Mouse (Mus musculus) gonadal fat pad, adult 2 months (tissue): ENCODE results near the gene Gfod1. TPM values are rescaled to one million over a fixed set of nuclear protein-coding genes. Genes with fewer than 3 reads are reported as not detected.

Source experiments
- DNase-seq: peaks from one replicate; pipeline ENCODE4 v3.0.0-alpha.2; 2012; ENCODE audit warnings: low read depth
- polyA plus RNA-seq: library from polyadenylated mRNA; depleted of rRNA; stranded (reverse); fragments of >200 nt; gene quantifications from 2 replicates; pipeline ENCODE4 v1.2.3, GENCODE M21; 2012

Gene Gfod1
- polyA plus RNA-seq, 1 experiment: 4.6 TPM

DNA sequence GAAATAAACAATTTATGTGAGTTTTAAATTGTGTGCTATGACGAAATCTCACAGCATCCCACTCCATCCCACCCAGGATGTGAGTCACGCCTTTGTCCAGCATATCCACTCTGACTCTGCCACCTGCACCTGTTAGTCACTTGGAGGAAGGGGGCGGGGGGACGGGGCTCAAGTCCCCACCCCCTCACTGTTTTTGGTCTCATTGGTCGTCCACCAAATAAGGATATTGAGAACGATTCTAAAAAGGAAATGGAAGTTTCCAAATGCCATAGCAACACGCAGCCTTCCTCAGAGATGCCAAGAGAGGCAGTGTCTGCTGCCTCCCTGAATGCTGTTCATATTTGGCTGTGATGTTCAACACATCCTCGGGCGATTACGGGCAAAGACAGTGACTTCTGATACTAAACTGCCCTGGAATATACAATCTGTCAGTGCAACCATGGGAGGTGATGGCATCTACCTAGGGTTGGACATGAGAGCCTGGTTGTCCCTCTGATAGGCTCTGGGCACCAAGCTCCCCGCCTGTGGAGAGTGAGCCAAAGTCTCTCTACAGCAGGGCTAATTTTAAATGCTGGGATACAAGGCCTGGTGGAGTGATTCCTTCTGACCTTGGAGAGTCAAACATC lies 41.7 kb downstream of the Gfod1 start:
- DNase-seq: no peak

DNA sequence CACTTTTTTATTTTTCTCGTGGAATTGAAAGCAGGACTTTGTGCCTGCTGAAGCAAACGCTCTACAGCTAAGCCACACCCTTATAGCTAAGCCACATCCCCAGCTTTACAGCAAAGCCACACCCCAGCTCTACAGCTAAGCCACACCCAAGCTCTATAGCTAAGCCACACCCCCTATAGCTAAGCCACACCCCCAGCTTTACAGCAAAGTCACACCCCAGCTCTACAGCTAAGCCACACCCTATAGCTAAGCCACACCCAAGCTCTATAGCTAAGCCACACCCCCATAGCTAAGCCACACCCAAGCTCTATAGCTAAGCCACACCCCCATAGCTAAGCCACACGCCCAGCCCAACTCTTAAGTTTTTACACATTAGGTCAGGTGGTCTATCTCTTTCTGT lies 42.7 kb downstream of the Gfod1 start:
- DNase-seq: no peak

DNA sequence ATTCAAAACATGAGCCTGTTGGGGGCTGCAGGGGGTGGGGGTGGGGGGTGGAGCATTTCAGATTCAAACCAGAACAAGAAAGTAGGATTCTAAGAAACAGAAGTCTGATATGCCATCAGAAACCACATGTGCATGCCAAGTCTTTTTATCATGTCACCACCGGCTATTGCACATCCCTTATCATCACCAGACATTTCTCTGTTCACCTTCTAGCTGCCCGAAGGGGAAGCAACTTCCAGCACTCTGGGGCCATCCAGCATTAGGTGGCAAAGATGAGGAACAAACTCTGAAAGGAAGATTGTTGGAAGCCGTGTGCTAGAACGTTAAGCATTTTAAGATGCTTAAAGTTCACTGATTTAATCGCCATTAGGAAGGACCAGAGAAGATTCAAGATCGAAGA lies 43.2 kb downstream of the Gfod1 start:
- no peak for DNase-seq

DNA sequence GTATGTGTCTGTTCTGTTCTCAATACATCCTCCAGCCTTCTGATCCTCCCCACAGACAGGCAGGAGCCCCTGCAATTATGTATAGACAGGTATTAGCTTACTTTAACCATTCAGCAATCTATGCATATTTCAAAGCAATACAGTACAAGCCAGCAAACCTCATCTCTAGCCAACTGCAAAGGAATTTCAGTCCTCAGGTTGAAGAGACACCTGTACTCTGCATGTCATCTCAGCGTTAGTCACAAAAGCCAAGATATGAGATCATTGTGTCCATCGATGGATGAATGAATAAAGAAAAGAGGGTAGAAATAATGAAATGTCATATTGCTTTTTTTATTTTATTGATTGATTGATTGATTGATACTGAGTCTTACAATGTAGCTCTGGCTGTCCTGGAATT lies 47.5 kb downstream of the Gfod1 start:
- DNase-seq: no peak

DNA sequence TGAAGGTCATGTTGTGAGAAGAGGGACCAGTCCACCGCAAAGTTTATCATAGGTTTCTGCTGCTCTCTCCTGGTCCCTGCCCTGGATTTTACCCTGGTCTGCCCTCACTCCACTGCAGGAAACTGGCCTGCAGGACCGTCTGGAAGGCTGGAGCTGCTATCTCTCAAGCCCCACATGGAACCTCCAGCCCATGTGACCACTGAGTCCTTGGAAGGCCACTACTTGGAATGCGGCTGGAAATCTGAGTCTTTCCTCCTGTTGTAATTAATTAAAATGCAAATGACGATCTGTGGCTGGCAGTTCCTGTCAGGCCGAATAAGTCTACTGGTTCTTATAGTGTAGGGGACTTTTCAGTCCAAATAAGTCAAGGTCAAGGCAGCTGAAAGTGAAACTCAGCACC lies 50.4 kb downstream of the Gfod1 start:
- DNase-seq: no peak

DNA sequence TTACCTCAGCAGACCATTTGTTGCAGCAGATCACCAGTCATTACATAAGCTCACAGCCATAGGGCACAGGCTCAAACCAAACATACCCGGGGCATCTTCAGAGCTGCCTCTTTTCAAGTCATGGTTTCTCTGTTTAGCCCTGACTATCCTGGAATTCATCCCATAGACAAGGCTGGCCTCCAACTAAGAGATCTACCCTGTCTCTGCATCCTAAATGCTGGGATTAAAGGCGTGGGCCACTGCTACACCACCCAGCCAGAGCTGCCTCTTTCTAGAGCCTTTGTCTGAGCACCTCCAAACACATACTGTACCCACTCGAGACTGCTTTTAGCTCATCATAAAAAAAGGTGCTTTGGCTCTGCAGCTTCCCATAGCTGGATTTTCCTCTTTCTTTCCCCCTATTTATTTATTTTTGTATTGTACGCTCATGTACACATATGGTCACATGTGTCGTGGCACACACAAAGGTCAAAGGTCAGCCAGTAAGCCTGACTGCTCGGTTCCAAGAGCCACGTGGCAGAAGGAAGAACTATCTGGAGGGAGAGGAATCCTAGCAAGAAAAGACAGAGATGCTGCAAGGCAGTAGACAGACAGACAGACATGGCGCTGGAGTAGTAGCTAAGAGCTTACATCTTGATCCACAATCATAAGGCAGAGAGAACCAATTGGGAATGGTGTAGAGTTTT lies 51.7 kb downstream of the Gfod1 start:
- DNase-seq: no peak

DNA sequence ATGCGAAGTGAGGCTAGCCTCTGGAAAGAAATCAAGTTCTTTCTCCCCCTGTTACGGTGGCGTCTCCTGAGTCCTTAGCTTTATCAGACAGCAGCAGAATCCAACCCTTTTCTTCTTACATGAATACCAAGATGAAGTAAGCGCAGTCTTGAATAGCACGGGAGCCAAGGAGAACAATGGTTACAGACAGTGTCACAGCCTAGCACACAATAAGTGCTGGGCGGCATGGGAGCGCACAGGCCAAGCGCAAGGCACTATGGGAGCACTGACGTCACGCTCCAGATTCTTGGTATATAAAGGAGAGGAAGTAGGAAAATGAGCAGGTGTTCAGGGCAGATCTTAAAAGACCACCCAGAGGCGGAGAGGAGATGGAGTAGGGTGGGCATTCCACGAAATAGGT lies 52.6 kb downstream of the Gfod1 start:
- DNase-seq: no peak

DNA sequence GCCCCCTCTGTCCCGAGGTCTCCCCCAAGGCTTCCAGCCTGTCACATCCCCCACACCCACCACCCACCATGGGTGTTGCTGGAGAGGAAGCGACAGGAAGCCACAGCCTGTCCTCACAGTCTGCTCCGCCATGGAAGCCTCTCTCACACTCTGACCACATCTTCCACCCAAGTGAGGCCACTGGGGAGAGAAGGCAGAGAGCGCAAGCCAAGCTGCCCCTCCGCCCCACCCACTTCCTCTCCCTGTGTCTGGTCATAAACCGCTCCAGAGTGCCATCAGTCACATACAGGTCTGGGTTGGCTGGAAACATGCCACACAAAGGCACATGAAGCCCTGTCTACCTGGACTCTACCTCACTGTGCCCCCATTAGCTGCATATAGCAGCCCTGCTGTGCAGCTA lies 53.3 kb downstream of the Gfod1 start:
- DNase-seq: no peak

DNA sequence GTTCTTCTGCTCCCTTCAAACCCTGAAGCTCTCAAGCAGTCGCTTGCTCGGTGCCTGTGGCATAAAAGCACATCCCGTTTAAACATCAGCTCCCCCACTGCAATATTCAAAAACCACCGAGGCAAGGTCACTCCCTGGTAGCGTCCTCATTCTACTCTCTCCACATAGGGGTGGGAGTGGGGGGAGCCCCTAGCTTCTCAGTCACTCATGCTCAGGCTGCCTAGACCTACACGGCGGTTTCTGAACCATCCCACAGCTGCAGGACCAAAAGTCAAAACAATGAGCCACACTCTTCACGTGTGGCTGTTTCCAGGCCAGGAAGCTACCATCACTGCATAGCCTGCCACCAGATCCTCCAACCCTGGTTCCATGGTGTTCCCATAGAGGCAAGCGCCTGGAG lies 53.9 kb downstream of the Gfod1 start:
- DNase-seq: no peak

DNA sequence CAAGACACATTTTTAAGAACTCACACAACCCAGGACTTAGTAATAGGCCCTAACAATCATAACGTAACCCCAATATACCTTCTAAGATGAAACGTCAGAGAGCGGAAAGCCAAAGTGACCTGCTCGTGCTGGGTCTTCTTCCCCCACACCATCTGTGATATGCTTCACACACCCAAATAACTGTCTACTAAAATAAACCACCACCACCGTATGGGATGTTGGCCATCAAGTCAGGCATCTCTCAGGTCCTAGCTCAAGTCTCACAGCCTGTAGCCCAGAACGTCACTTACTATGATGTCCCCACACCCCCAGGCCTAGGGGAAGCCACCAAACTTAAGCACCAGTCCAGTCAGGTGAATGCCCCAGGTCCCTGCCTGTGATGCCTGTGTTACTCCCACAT lies 55.6 kb downstream of the Gfod1 start:
- no peak for DNase-seq

DNA sequence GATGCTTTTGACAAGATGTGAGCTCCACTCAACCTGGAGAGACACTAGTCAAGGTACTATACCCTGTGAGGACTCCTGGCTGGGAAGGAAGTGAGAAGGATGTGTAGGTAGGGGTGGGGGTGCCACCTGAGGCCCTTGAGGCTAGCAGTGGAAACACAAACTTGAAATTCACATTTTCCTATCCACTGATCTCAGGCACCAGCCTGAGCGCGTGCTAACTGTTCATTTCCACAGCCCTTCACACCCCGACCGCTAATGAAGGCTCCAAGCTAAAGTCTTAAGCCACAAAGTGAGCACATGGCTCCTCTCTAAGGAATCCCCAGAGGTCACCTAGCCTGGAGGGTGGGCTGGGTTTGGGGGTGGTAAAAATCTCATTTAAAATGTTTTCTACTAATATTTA lies 57.1 kb downstream of the Gfod1 start:
- no peak for DNase-seq

DNA sequence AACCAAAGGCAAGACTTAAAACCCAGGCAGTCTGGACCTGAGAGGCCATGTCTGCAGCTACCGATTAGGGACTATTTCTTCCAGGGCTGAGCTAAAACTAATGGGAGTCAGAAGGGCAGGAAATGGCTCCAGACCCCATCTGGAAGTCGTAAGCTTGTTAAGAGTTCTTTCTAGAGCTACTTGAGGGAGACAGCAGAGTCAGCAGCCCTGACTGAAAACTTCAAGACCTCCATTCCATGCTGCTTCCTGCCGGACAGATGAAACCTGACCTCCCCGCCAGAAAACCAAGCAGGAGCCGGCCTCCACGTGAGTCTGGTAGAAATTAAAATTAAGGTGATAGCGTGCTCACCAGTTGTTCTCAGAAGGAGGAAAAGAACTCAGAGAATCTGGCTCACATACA lies 60.2 kb downstream of the Gfod1 start:
- DNase-seq: no peak

DNA sequence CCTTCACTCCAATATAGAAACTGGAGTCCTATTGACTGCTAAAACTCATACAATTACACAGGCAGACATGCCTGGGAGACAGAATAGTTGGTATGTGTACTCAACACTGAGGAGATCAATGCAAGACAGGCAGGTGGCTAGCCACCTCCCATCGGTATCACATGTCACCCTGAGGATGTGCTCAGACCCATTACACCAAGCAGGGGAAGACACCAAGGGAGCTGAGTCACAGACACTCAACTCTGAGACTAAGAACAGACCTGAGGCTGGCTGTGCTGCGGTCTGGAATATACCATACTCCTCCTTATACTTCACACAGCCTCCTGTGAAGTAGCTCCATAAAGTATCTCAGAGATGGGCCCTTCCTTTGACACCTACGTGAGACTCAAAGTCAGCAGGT lies 60.7 kb downstream of the Gfod1 start:
- no peak for DNase-seq

DNA sequence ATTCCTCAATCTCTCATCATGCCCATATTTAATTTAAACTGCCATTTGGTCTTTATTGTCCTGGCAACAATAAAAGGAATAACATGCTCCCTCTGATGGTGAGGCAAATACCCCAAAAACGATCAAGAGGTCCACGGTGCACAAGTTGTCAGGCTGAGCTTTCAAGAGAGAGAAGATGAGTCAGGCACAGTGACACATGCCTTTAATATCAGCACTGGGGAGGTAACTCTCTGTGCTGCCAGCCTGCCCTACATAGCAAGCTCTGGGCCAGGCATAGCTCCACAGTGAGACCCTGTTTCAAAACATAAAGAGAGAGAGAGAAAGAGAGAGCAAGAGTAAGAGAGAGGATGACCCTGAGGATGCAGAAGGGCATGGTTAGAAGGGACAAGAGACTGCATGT lies 62.2 kb downstream of the Gfod1 start:
- no peak for DNase-seq

DNA sequence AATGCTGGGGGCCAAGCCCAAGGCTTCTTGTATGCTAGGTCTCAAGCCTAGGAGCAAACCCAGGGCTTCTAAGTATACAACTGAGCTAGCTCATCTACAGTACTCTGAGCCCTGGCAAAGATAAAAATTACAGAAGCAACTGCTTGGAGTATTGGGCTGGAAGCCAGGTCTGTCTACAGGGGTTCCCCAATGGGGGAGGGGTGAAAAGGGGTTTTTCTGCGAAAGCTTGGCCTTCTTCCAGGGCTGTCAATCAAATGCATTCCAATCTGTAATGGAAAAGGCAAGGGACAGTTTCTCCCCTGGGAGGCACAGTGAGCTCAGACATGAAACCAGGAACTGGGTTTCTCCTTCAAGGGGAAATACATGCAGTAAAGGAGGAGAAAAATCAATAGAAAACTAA lies 62.9 kb downstream of the Gfod1 start:
- no peak for DNase-seq

DNA sequence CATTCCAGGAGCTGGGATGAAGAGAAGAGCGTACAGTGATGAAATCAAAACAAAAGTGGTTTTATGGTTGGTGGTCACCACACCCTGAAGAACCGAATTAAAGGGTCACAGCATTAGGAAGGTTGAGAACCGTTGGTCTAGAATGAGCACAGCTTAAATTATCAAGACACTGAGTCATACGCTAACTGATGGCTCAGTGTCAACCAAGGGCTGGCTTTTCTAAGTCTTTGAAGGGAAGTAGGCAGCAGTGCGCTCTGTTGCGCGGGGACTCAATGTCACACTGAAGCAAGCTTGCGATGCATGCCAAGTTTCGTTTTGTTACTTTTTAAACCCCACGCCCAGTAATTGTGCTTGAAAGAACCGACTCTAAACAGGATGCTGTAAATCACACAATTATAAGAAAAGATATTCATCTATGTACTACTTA lies 64.2 kb downstream of the Gfod1 start:
- no peak for DNase-seq

DNA sequence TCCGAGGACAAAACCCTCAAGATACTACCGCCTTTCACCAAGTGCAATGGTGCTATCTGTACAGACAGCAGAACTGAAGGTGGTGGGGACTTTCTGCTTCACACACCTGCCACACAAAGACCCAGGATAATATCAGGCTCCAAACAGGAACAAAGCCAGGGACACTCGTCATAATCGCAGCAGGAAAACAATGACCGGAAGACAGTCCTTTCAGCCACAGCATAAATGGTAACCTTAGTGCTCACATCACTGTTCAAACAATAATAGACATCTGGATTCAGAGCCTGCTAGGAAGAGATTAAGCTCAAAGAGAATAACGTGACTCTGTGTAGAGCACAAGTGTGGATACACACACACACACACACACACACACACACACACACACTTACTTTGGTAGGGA lies 67.3 kb downstream of the Gfod1 start:
- no peak for DNase-seq

DNA sequence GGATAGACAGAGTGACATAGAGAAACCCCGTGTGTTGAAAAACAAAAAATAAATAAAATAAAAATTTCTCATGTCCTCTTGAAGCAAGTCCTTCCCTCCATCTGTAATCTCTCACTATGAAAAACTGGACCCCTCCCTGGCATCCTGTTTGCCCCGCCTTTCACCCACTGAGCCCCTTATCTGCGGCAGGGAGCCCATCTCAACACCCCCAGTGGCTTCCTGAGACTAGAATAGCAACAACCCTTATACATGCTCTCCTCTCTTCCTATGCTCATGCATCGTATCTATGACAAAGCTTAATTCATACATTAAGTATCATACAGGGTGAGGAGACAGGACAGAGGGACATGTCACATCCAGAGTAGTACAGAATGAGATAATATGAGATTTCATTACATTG lies 68.0 kb downstream of the Gfod1 start:
- no peak for DNase-seq

DNA sequence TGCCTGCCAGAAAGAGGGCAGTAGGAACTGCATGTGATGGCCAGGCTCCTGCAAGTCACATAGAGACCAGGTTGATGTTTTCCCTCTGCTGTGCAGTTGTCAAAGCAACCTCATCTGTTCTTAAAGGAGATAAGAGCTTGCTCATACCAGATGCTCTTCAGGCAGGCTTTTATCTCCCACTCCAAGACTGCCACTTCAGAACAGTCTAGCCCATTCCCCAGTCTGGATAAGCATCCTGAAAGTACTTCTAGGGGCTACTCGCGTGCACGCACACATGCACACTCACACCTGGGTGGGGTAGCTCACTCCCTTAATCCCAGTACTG lies 68.4 kb downstream of the Gfod1 start:
- no peak for DNase-seq

DNA sequence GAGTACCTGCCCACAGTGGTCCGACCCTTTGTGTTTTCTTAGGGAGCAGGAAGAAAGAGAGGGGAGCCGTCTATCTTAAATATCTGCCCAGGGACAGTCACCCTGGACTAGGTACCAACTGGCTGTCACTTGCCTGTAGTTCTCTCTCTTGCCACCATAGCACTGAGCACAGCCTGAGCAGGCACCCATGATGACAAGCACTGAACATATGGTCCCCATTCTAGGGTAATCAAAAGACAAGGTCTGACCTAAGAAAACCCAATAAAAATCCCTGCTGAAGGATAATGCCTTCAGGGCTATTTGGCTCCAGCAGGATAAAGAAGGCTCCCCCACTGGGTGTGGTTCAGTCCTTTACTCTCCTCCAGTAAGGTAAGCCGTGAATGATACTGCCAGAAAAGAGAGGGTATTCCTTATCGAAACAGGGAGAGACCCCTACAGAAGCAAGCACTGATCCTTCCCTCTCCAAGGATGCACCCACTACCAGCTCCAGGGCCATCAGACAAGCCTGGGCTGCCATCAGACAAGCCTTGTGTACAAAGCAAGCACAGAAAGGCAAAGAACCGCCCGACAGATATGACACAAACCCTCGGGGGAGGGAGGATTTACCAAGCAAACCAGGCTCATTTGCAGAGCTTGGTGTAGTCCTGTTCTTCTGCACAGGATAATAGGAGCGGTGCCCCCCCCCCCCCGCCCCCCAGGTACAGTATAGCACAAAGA lies 68.9 kb downstream of the Gfod1 start:
- no peak for DNase-seq

DNA sequence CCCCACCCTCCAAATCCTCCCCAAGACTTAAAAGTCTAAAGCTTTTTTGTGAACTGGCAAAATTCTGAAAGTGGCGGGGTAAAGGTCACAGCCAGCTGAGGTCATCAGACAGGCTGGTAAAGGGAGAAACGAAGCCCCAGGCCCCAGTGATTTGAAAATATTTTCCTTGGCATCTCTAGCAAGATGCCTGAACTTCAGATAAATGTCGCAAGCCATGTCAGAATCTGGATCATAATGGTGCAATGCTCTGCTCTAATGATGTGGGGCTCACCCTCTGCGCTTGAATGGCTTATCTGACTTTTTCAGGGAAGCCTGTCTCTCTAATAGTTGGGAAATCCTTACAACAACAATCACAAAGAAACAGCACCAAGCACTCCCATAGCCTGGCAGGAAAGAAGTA lies 70.6 kb downstream of the Gfod1 start:
- peak; percentile 75 for DNase-seq

DNA sequence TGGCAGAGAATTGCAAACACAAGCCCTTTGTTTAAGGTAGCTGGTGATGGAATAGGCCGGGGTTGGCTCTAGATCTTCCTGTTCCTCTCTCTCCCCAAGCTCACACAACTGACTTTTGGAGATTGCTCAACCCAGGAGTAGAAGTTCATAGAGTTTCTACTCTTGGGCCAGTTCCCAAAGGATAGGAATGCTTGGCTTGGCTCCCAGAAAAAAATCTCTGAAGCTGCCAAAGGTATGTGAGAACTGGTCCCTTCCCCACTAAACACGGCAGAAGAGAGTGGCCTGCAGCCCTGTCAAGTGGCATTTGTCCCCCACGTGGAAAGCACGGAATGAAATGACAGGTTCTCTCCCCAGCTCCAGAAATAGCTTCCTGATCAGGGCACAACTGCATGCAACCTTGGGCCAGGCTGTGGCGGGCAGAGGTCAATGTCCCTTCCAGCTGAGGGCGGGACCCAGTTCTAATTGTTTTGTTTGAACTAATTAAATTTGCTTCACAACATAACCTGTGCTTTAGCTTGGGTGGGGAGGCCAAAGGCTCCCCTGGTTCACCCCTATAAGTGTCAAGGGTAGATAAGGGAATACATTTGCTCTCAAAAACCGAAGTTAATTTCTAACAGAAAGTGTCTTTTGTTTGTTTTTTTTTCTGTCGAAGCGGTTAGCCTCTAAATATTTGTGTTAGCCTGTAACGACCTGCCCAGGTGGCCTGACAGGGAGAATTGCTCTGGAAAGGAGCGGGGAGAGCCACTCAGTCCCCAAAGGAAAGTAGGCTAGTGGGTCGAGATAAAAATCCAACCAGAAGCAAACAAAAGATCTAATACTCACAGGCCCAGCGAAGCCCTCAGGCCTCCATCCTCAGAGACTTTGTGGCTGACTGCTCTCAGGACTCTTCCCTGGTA lies 71.8 kb downstream of the Gfod1 start:
- DNase-seq: peak; percentile 94

DNA sequence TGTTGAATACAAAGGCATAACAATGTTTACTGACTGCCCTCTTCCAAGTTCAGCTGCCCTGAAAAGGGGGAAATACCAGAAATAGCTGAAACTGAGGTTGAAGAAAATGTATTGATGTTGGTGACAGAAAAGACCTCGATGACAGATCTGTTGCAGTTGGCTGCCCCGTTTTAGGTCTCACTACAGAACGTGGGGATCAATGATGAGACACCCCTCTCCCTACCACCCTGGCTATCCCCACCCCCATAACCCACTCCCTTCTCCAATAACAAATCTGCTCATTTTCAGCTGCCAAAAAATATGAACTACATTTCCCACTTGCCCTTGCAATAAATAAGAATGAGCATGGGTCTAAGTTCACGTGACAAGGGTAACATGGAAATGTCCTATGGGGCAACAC lies 73.1 kb downstream of the Gfod1 start:
- no peak for DNase-seq
